Mouse (Mus musculus) testis, adult 10 weeks (tissue): ENCODE measurements around the gene Chgb. TPM values are rescaled to one million over a fixed set of nuclear protein-coding genes. Genes with fewer than 3 reads are reported as not detected.

Source experiments
- polyA plus RNA-seq: library from polyadenylated mRNA; stranded (reverse); fragments of 350-450 nt; fragmentation: Illumina TruSeq; extraction: RNeasy Lipid Tissue Mini Kit (QIAGEN cat#74804); gene quantifications from one replicate; pipeline ENCODE4 v1.2.3, GENCODE M21; 2014; ENCODE audit warnings: low read depth, low replicate concordance

The Chgb gene
- 5.7 TPM for polyA plus RNA-seq

GRCm38 (mm10) chr2:132780978-132781377, at the start of gene Chgb:
Chgb (plus strand) TSS chr2:132781278.

GRCm38 (mm10) chr2:132815608-132816314, 34.7 kb downstream of the Chgb start, which contains the start of the genes Trmt6 and Mcm8:
Trmt6 (minus strand) TSS chr2:132816055.
Mcm8 (plus strand) TSS chr2:132816141.

Other genes with a start within 250 kb of the Chgb start
- 103 TPM for gene Gpcpd1, start 193.5 kb upstream of the Chgb start, polyA plus RNA-seq
- gene Shld1, start 94.3 kb upstream of the Chgb start, polyA plus RNA-seq: 1.6 TPM
- 25.7 TPM for gene Trmt6, start 34.8 kb downstream of the Chgb start, polyA plus RNA-seq
- 12.1 TPM for gene Mcm8, start 34.9 kb downstream of the Chgb start, polyA plus RNA-seq
- 367 TPM for gene Crls1, start 65.4 kb downstream of the Chgb start, polyA plus RNA-seq
- gene Lrrn4, start 99.6 kb downstream of the Chgb start, polyA plus RNA-seq: 3.5 TPM
- 0.06 TPM for gene Fermt1, start 164.6 kb downstream of the Chgb start, polyA plus RNA-seq